Mouse (Mus musculus): Measurements from ENCODE around the gene Pex1.

- TF ChIP-seq CTCF (IDR thresholded peaks at IDR 0.05; ENCODE audit: low read depth, low read length) (no peak), POLR2A (IDR thresholded peaks at IDR 0.05; ENCODE audit: extremely low read depth, insufficient read depth, low read length) (no peak)
Measured at GRCm38 (mm10) chr5:3609241-3609640, 13.4 kb downstream of the Pex1 start.

Data from liver, adult 2 months (tissue).